Mouse (Mus musculus) heart, postnatal 25 days (tissue): ENCODE data around the gene 4930412O13Rik. TPM values are rescaled to one million over a fixed set of nuclear protein-coding genes. Genes with fewer than 3 reads are reported as not detected.

ENCODE experiments used
- DNase-seq: peaks from one replicate; pipeline ENCODE4 v3.0.0; 2022; ENCODE audit warnings: low spot score
- intact Hi-C: fragments of 180-260 bp; cut with DNase I; formaldehyde crosslinking; loops from one replicate; pipeline ENCODE4 v1.15.1; 2025
- total RNA-seq, 2 experiments: library from RNA; stranded (reverse); gene quantifications; 2 replicates each; pipeline ENCODE4 v1.2.3; 2021

The 4930412O13Rik gene
- total RNA-seq, 2 experiments from 2014 or later = not detected

DNA sequence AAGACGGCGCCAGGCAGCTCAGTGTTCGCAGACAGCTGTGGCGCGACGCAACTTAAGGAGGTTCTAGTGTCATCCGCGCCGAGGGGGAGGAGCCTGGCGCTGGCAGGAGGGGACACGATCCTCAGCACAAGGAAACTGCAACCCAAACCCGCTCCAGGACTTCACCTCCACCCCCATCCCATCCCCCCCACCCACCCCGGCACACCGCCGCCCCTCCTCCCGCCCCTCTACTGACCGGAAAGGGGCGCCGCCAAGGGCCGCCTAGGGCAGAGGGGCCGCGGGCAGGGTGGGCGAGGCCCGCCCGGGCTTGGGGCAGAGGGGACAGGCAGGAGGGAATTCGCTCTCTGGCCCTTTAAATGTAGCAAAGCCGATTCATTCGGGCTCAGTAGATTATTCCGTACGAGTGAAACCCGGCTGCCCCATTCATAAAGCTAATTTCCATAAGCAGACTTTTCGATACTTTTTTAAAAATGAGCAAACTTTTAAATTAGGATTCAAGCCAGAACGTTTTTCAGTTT lies 2.4 kb upstream of the 4930412O13Rik start:
- intact Hi-C loops = loop anchor here (10.0 kb wide), 2 partner anchors 254 to 344 kb away; no protein-coding TSS in a partner anchor
- DNase-seq = no peak

DNA sequence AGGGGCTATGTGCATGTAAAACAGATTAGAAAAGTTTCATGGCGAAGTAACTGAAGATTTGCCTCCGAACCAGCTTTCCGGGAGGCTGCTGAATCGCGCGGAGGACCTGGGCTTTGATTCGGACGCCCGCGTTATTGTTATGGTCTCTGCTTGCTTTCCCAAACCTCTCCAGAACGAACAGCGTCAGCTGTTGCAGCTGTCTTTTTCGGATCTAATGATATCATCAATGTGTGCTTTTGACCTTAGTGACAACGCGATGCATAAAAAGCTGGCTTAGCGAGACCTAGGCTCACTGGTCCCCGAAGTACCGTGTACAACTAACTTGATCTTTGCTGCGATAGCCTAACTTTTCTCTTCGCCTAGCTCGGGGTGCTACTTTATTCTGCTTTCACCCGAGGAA lies 2.0 kb upstream of the 4930412O13Rik start:
- DNase-seq = no peak
- intact Hi-C loops = loop anchor here (10.0 kb wide), 2 partner anchors 254 to 344 kb away; no protein-coding TSS in a partner anchor

DNA sequence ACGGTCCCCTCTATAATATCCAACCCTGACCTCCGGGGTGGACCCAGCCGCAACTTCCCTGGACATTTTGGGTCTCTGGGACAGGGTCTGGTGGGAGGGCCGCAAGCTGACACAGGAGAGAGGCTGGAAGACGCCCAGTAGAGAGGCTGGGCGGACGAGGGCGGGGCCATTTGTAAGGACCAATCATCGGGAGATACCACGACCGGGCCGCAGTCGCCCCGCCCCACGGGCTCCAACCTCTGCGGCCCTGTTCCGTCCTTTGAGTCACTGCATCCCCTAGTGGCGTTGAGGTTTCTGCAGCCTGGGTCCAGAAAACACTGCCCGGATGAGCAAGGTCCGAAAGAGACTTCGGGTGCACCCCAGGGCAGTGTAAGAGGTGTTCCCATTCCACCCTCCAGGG lies 1.6 kb upstream of the 4930412O13Rik start:
- intact Hi-C loops = loop anchor here (10.0 kb wide), 2 partner anchors 255 to 345 kb away; no protein-coding TSS in a partner anchor
- peak; percentile 89 for DNase-seq

DNA sequence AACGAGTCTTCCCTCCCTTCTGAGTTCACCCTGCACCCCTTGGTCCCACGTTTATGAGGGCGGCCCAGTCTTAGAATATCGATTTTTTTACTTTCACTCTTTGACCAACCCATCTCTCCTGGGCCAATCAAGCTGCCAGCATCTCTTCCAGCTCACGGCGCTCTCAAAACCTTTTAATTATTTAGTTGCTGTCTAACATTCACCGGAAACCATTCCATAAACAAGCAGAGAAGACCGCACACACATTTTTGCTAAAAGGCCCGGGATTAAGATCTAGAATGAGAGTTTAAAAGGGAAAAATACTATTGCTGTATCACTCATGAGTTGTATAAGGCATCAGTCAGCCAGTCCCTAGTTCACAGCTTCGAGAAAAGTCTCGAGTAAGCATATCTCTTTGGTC lies 781 bp upstream of the 4930412O13Rik start:
- intact Hi-C loops = loop anchor here (10.0 kb wide), 2 partner anchors 1125 to 1205 kb away; no protein-coding TSS in a partner anchor
- DNase-seq = no peak

DNA sequence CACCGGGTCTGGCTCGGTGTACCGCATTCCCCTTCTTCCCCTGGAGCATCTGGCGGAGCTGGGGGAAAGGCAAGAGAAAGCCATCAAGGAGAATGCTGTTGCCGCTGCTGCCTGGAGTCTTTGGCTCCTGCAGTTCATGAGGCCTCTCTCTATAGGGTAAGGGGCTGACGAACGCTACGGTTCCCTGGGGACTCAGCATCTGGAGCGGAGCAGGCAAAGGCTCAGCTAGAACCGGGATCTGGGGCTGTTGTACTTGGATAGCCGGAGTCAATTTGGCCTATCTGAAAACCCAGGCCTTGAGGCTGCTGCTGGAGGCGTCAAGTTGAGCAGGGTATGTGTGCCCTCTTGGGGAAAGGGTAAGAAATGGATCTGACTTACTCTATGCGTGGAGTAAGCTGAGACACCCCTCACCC lies 565 bp downstream of the 4930412O13Rik start:
- intact Hi-C loops = loop anchor here (10.0 kb wide), 2 partner anchors 1127 to 1207 kb away; no protein-coding TSS in a partner anchor
- DNase-seq = no peak

DNA sequence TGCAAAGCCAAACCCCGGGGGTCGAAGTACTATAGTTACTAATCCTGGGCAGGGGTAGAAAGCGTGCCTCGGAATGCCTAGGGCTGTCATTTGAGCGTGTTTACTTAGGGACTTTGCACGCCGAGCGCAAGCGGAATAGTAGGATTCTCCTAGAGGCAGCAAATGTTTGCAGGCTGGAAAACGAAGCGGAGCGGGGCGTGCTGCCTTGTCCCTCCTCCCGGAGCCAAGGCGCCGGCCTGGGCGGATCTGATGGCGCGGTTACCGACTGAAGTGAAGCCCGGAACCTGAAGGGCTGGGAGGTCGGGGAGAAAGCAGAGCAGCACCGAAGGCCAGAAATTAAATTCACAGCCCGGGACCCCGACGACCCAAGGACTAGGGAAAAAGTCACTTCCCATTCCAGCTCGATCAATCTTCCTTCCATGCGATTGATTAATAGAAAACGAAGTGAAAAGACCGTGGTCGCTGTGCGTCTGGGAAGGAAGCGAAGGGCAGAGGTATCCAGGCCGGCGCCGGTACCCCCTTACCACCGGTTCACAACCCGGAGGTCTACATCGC lies 1.4 kb downstream of the 4930412O13Rik start:
- no peak for DNase-seq
- intact Hi-C loops = loop anchor here (10.0 kb wide), 2 partner anchors 1128 to 1208 kb away; no protein-coding TSS in a partner anchor

DNA sequence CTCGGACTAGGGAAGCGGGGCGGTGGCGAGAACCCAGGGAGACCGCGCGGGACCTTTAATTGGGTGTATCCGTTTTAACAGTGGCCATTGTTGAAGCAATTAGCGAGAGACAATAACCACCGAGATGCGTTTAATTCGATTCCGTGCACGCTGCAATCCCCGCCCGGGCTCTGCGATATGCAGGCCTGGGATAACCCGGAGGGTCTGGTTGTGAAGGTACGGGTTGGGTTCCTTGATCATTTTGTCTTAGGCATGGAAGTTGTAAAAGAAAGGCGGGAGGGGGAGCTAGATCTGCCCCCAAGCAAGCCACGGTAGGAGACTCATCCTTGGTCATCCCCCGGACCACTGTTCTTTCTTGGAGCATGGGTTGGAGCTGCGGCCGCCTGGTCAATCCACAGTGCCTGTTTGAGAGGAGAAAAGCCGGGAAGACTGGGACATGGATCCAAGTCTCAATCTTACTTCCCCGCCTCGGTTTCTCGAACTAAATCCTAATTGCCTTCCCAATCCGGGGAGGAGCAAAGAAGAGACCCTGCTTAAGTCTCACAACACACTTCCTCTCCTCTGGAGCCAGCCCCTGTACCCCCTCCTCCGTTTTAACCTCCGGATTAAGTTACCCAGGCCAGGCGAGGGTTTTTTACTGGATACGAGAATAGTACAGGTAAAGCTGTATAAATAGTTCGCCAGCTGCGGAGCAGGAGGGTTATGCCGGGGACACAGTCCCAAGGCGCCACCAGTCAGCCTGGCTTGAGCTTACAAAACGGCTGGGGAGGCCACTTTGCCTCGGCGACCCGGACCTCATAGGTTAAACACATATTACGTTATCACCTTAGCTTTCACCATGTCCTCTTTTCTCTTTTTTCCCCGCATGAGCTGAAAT lies 2.1 kb downstream of the 4930412O13Rik start:
- intact Hi-C loops = loop anchor here (10.0 kb wide), 2 partner anchors 1128 to 1208 kb away; no protein-coding TSS in a partner anchor
- no peak for DNase-seq

DNA sequence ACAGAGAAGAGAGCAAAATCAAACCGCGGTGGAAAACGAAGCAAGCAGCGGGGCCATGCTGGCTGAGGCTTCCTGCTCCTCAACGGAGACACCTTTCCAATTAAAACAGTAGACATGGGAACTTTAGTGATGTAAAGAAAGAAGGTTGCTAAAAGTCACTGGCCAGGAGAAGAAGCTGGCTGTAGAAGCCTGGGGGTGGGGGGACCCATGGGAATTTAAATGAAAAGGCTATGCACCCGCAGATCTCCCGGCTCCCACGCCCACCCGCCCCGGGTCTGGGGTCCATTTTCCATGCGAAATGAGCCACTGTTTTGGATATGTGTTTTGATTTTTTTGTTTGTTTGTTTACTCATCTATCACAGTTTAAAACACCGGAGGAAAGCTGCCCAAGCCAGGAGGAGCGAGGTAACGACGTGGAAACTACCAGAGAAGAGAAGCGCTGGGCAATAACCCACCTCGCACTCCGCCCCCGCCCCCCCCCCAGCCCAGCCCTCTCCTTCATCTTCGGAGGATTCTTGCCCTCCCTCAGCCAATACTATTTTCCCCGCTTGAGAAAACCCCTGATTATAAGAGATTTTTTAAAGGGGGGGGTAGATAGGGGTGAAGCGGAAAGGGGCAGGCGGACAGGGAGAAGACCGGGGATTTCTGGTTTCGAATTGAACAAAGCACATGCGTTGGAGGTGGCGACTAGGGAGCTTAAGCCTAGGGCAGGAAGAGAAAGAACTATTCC lies 2.9 kb downstream of the 4930412O13Rik start:
- no peak for DNase-seq
- intact Hi-C loops = loop anchor here (10.0 kb wide), 2 partner anchors 1129 to 1209 kb away; no protein-coding TSS in a partner anchor

DNA sequence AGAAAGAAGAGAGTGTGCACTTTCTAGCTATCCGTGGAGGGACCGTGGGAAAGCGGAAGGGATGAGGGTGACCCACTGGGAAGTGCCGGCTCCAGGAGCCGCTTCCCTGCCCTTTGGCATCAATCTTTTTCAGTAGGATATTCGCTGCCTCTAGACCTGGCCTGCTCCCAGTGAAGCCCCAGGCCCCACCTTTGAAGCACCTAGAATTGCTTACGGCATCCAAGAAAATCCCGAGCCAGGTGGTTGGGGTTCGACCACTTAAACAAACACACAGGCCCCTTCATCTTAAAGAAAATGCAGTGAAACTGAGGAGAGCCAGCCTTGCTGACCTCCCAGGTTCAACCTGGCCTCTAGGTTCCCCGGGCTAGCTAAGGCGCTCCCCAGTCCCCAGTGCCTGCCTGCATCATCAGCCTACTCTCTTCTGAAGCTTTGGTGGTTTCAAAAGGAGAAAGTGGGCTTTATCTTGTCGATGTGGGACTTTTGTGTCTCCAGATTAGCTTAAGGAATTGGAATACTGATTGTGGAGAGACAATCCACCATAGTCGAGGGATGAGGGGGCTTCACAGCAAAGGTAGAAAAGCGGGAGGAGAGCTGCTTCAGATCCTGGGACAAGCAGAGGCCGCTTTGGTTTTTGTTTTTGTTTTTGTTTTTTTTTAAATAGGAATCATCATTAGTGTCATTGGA lies 3.6 kb downstream of the 4930412O13Rik start:
- DNase-seq = no peak
- intact Hi-C loops = loop anchor here (5.0 to 10.0 kb wide), 3 partner anchors 123 to 1210 kb away; no protein-coding TSS in a partner anchor

DNA sequence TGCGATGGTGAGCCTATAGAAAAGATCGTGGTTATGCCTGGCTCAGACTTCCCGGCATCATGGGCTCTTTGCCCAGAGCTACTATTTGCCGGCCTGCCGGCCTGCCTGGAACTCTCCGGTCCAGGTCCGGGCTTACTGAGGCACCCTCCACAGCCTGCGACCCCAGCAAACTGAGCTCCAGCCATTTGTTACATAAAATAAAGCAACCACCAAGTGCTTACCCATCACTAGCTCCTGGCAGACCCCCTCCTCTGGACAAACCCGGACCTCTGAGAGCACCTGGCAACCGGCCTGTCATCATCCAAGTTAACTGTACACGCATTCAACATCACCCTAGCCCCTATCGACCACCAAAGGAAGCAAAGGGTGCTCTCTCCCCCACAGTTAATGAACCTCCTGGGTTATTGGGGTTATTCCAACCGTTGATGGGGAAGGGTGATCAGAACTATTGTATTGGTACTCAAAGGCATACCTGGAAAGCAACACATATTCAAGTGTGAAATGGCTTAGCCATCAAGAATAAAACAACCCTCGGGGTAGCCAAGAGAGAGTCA lies 4.2 kb downstream of the 4930412O13Rik start:
- intact Hi-C loops = loop anchor here (5.0 to 10.0 kb wide), 3 partner anchors 122 to 1210 kb away; no protein-coding TSS in a partner anchor
- no peak for DNase-seq

DNA sequence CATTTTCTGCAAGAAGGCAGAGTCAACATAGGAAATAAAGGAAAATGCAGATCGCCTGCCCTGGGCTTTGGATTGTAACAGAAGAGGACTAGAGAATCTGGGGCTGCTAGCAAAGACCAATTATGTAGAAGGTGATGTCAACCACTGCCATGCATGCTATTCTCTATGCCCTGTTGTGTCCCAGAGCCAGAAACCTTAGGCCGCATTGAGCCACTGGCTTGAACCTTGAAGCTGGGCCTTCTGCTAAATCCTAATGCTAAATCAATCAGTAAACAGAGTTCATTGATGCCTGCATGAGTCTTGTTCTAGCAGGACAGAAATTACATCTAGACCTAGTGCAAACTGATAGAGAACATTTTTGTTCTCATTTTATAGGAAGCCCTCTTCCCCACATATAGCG lies 5.0 kb downstream of the 4930412O13Rik start:
- no peak for DNase-seq
- intact Hi-C loops = loop anchor here (5.0 to 10.0 kb wide), 3 partner anchors 121 to 1211 kb away; no protein-coding TSS in a partner anchor

DNA sequence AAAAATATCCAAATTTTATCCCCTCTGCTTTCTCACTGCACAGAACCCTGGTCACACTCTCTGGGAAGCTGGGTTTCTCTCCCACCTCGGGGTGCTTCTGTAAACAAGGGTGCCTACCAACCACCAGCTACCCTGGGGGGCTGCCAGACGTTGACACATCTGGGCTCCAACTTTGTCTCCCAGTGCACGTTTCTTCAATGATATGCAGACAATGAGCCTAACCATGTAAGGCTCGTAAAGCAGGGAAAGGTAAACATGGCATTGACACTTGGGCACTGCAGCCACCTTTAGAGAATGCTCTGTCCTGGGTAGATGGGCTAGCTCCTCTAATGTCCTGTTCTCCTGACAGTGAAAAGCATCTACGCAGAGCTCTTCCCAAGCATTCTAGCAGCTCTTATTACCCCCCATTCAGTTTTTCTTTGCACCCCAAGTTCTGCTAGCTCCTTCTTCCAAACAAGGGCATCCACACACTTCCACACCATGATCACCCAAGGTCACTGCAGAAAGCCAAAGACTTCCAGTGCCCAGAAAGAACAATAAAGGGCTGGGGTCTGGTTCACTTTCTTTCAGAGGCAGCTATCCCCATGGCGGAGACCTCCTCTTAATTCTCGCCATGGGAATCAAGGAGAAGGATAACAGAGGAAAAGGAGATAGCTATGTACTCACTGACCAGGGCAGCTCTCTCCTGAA lies 6.0 kb downstream of the 4930412O13Rik start:
- DNase-seq = no peak
- intact Hi-C loops = loop anchor here (5.0 to 10.0 kb wide), 3 partner anchors 120 to 1212 kb away; no protein-coding TSS in a partner anchor

DNA sequence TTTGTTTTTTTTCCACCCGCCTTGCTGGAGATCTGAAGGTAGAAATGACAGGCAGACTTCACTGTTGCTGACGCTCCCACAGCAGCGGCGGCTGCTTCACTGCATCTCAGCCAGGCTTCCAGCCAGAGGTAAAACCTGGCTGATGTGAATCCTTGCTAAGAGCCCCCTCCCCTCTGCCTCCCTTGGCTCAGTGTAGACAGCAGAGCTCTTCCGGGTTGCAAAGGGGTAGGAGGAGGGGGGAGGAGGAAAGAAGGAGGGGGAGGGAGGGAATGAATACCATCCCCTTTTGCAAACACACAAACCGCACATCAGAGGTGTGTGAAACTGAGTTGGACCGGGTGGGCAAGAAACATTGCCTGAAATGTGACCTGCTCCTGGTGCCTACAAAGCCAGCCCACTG lies 6.6 kb downstream of the 4930412O13Rik start:
- intact Hi-C loops = loop anchor here (5.0 to 10.0 kb wide), 3 partner anchors 120 to 1213 kb away; no protein-coding TSS in a partner anchor

DNA sequence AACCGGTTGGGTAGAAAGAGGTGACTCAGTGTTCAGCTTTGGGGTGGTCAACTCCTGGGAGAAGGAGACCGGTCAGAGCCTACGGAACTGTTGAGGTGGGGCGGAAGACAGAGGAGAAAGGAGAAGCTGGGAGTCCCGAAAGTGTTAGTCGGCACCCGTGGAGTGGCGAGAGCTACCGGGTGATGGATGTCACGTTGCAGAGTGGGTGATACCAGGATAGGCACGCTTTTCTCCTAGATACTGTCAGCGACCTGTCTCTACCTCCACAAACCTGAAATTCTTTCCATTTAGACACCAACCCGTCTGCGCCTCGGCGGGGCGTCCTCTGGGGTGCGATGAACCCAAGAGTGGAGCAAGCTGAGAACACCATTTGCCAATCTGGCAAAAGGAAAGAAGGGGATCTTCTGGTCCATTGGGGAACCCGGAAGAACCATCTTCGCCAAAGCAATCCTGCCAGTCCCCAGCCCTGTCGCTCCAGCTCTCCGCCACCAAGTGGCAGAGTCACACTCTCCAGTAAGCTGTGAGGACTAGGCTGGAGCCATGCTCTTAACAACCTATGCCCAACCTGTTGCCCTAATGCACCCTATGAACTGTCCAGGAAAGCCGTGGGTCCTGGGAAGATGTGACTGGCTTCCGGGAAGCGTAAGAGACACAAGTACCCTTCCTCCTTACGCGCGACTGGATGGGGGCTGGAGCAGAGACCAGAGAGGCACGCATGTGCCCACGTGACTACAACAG lies 8.0 kb downstream of the 4930412O13Rik start, which contains the start of gene 9230102O04Rik:
Gene 9230102O04Rik, minus strand, starts transcription at position 628 of the 738 bp plus-strand sequence.
- intact Hi-C loops = loop anchor here (5.0 to 10.0 kb wide), 3 partner anchors 118 to 1214 kb away; no protein-coding TSS in a partner anchor
- DNase-seq = no peak

More for the DNA sequence above, 6.6 kb downstream of the 4930412O13Rik start:
- DNase-seq = no peak

DNA sequence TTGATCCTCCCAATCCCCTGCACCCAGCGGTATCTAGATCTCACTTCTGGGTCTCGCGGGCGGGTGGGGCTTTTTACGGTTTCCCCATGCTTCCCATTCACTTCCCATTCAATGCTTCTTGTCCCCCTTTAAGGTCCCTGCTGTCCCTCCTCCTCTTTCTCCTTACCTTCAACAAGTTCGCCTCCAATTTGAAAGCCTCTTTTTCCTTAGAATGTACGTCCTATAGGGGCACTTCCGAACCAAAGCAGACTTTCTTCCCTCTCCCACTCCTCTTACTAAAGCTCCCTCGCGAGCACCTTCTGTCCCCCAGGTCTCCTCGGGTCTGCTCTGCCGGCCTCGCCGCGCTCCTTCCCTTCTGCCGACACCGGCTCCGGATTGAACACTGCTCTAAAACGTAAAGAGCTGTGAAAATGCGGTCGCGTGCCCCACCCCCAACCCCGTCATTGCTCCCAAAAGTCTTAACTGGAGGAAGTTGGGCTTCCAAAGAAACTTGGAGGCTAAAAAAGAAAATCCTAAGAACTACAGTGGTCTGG lies 8.7 kb downstream of the 4930412O13Rik start, which contains the start of gene Gata3:
Gene Gata3, minus strand, starts transcription at position 384 of the 533 bp plus-strand sequence.
- intact Hi-C loops = loop anchor here (5.0 to 10.0 kb wide), 3 partner anchors 118 to 1215 kb away; no protein-coding TSS in a partner anchor
- no peak for DNase-seq

DNA sequence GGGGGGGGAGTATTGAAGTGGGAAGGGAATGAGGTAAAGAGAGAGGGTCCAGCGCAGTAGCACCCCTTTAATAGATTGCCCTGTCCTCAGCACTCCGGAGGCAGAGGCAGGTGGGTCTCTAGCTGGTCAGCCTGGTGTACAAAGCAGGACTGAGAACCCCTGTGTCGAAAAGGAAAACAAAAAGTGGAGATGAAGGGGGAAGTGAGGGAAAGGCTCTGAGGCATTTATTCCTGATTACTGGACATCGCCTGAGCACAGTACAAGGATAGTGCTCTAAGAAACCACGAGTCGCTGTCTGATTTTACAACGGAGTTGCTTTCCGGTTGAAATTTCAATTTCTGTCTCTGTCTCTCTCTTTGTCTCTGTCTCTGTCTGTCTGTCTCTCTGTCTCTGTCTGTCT lies 9.2 kb downstream of the 4930412O13Rik start:
- intact Hi-C loops = no loop called here
- DNase-seq = no peak

DNA sequence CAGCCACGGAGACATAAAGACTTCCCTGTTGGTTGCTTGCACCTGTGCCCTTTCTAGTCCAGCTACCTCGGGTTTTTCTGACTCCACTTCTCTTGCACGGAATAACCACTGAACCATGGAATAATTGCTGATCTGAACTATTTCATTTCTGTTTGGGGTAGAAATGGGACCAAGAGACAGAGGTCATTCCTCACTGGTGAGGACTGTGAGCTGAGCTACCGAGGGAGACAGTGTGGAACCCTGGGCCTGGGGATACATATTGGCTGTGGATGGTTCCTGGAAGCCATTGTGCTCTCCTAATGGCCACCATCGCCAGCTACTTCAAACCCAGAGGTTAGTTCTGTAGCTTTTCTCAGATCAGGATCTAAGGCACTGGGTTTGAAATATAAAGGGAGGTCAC lies 9.9 kb downstream of the 4930412O13Rik start:
- no peak for DNase-seq
- intact Hi-C loops = no loop called here
